Mouse (Mus musculus) gastrocnemius, postnatal 4 days (tissue): ENCODE data around the gene Nfia. TPM values are rescaled to one million over a fixed set of nuclear protein-coding genes. Genes with fewer than 3 reads are reported as not detected.
A peak's percentile ranks its signal among the peaks of the same experiment; 100 is the strongest.

ENCODE experiments used
- DNase-seq, 2 experiments: peaks; one replicate each; pipeline ENCODE4 v3.0.0; 2021 to 2022; ENCODE audit warnings: low spot score in 2 of 2, mixed read lengths in 2 of 2
- total RNA-seq, 2 experiments: library from RNA; stranded (reverse); gene quantifications; 2 replicates each; pipeline ENCODE4 v1.2.3; 2021

Nfia gene
- total RNA-seq, 2 experiments from 2014 or later = 166 to 173 TPM

- no peak for DNase-seq
These were observed 89.8 kb downstream of the Nfia start for GRCm38 (mm10) chr4:97862379-97862778.

- no peak for DNase-seq
These were observed 91.7 kb downstream of the Nfia start for GRCm38 (mm10) chr4:97864276-97864675.

GRCm38 (mm10) chr4:97865410-97865953 is 92.9 kb downstream of the Nfia start:
- DNase-seq = no peak

GRCm38 (mm10) chr4:97866463-97866862 is 93.9 kb downstream of the Nfia start:
- no peak for DNase-seq

GRCm38 (mm10) chr4:97868307-97868937 is 95.9 kb downstream of the Nfia start:
- DNase-seq = peak in 1 of 2 experiments; percentile 43

- peak; percentile 94 to 97 for DNase-seq
These were observed 96.5 kb downstream of the Nfia start for GRCm38 (mm10) chr4:97868938-97869440.

GRCm38 (mm10) chr4:97869451-97869850 is 96.9 kb downstream of the Nfia start:
- no peak for DNase-seq

GRCm38 (mm10) chr4:97871770-97872439 is 99.4 kb downstream of the Nfia start:
- DNase-seq = no peak

GRCm38 (mm10) chr4:97874916-97875315 is 102.4 kb downstream of the Nfia start:
- DNase-seq = no peak

GRCm38 (mm10) chr4:97875901-97876300 is 103.4 kb downstream of the Nfia start:
- DNase-seq = no peak

- no peak for DNase-seq
These were observed 107.2 kb downstream of the Nfia start for GRCm38 (mm10) chr4:97879696-97880095.

- DNase-seq = no peak
These were observed 107.9 kb downstream of the Nfia start for GRCm38 (mm10) chr4:97880120-97881055.

GRCm38 (mm10) chr4:97885574-97885973 is 113.0 kb downstream of the Nfia start:
- no peak for DNase-seq

- DNase-seq = no peak
These were observed 113.7 kb downstream of the Nfia start for GRCm38 (mm10) chr4:97886220-97886619.

GRCm38 (mm10) chr4:97887228-97887627 is 114.7 kb downstream of the Nfia start:
- no peak for DNase-seq

GRCm38 (mm10) chr4:97891063-97891462 is 118.5 kb downstream of the Nfia start:
- DNase-seq = no peak

- DNase-seq = no peak
These were observed 119.1 kb downstream of the Nfia start for GRCm38 (mm10) chr4:97891611-97892010.

GRCm38 (mm10) chr4:97893915-97894884 is 121.7 kb downstream of the Nfia start:
- DNase-seq = no peak

- DNase-seq = no peak
These were observed 123.4 kb downstream of the Nfia start for GRCm38 (mm10) chr4:97895940-97896339.
